9 mouse cellular contexts compared by ENCODE assay signal in genomic region chr16:46008766-46009165, GRCm38 (mm10). TPM values are rescaled to one million over a fixed set of nuclear protein-coding genes. Genes with fewer than 3 reads are reported as not detected.
DNase-seq lines count a peak whose midpoint lies in the region; ATAC-seq and TF ChIP-seq lines count a peak whose summit lies in the region.
"Had no signal": no experiment of that assay in that cellular context is flagged by ENCODE, and none has a peak within 500 bp of the region (broad histone marks: within the 10 kb centered on the region; RNA-seq: fewer than 3 reads in every experiment).

No protein-coding gene starts in this region.

- no peak for TF ChIP-seq CTCF in kidney, adult 2 months (conservative IDR thresholded peaks at IDR 0.05; ENCODE audit: insufficient read depth, insufficient read length, low read depth, low read length)

- no peak for TF ChIP-seq POLR2A in kidney, adult 2 months (IDR thresholded peaks at IDR 0.05; ENCODE audit: low read depth, low read length)

- H3K9ac ChIP-seq in limb, embryonic 12.5 days (replicated peaks): no peak overlapping the region
- peak overlapping the region; percentile 73 for H3K9ac ChIP-seq in forebrain, embryonic 14.5 days (ENCODE audit: low read length)
- H3K9ac ChIP-seq in liver, embryonic 13.5 days: no peak overlapping the region

- no peak for ATAC-seq in limb, embryonic 12.5 days (ENCODE audit: insufficient number of reproducible peaks, insufficient read depth, low FRiP score, low TSS enrichment, low read depth)
- ATAC-seq in forebrain, embryonic 14.5 days: no peak
- no peak for ATAC-seq in liver, embryonic 13.5 days (ENCODE audit: low read depth)
- no peak for ATAC-seq in megakaryocyte-erythroid progenitor cell, adult 5-6 weeks (replicated peaks; ENCODE audit: low FRiP score, low TSS enrichment, poor library complexity, severe bottlenecking)

- no peaks in the 10 kb centered on the region for H3K36me3 ChIP-seq in limb, embryonic 12.5 days
- no peaks in the 10 kb centered on the region for H3K36me3 ChIP-seq in limb, embryonic 10.5 days
- H3K36me3 ChIP-seq in forebrain, embryonic 14.5 days (ENCODE audit: control insufficient read depth, insufficient read depth, low read length): no peaks in the 10 kb centered on the region
- H3K36me3 ChIP-seq in liver, embryonic 13.5 days: no peaks in the 10 kb centered on the region
- H3K36me3 ChIP-seq in kidney, adult 2 months (ENCODE audit: control insufficient read depth, insufficient read depth, low read length): no peaks in the 10 kb centered on the region

- H3K4me2 ChIP-seq in limb, embryonic 12.5 days: peak overlapping the region; percentile 93; the same call in 1 of the 2 replicates
- peak overlapping the region; percentile 88 for H3K4me2 ChIP-seq in forebrain, embryonic 14.5 days (ENCODE audit: low read length)
- H3K4me2 ChIP-seq in liver, embryonic 13.5 days: peak overlapping the region; percentile 73

- H3K4me3 ChIP-seq in limb, embryonic 12.5 days (replicated peaks): no peak overlapping the region
- no peak overlapping the region for H3K4me3 ChIP-seq in limb, embryonic 10.5 days
- H3K4me3 ChIP-seq in forebrain, embryonic 14.5 days (ENCODE audit: low read depth, low read length): peak overlapping the region; percentile 65
- H3K4me3 ChIP-seq in liver, embryonic 13.5 days (replicated peaks): peak overlapping the region; percentile 61
- H3K4me3 ChIP-seq in kidney, adult 2 months (ENCODE audit: insufficient read depth, low read depth, low read length): no peak overlapping the region

- no peak overlapping the region for H3K27ac ChIP-seq in limb, embryonic 12.5 days
- H3K27ac ChIP-seq in limb, embryonic 10.5 days: no peak overlapping the region
- 0 out of 2 replicates have a peak overlapping the region, but pooled peaks have one; percentile 2 for H3K27ac ChIP-seq in forebrain, embryonic 14.5 days (ENCODE audit: low read depth, low read length)
- H3K27ac ChIP-seq in liver, embryonic 13.5 days: no peak overlapping the region
- no peak overlapping the region for H3K27ac ChIP-seq in kidney, adult 2 months (ENCODE audit: insufficient read depth, low read depth, low read length)
- H3K27ac ChIP-seq: kidney, postnatal 0 days had no signal

- peaks cover 12% of the 10 kb centered on the region for H3K4me1 ChIP-seq in limb, embryonic 12.5 days (replicated peaks)
- H3K4me1 ChIP-seq in limb, embryonic 10.5 days: peaks cover 9% of the 10 kb centered on the region
- H3K4me1 ChIP-seq in forebrain, embryonic 14.5 days (ENCODE audit: control insufficient read depth, insufficient read depth, low read length): peaks cover 15% of the 10 kb centered on the region
- H3K4me1 ChIP-seq in liver, embryonic 13.5 days (replicated peaks): peaks cover 14% of the 10 kb centered on the region
- H3K4me1 ChIP-seq in kidney, adult 2 months (ENCODE audit: control insufficient read depth, insufficient read depth, low read length): peaks cover 11% of the 10 kb centered on the region

- H3K9me3 ChIP-seq in limb, embryonic 12.5 days: no peaks in the 10 kb centered on the region
- H3K9me3 ChIP-seq in limb, embryonic 10.5 days (replicated peaks): no peaks in the 10 kb centered on the region
- H3K9me3 ChIP-seq in forebrain, embryonic 14.5 days (replicated peaks; ENCODE audit: control insufficient read depth, low read length): no peaks in the 10 kb centered on the region
- no peaks in the 10 kb centered on the region for H3K9me3 ChIP-seq in liver, embryonic 13.5 days (replicated peaks)

- H3K27me3 ChIP-seq in limb, embryonic 12.5 days: peaks cover 6% of the 10 kb centered on the region
- H3K27me3 ChIP-seq in limb, embryonic 10.5 days (ENCODE audit: low read depth, poor library complexity, severe bottlenecking): peaks cover 6% of the 10 kb centered on the region
- H3K27me3 ChIP-seq in forebrain, embryonic 14.5 days (replicated peaks; ENCODE audit: control insufficient read depth, insufficient read depth, low read length): no peaks in the 10 kb centered on the region
- no peaks in the 10 kb centered on the region for H3K27me3 ChIP-seq in liver, embryonic 13.5 days
- no peaks in the 10 kb centered on the region for H3K27me3 ChIP-seq in kidney, adult 2 months (replicated peaks; ENCODE audit: control insufficient read depth, insufficient read depth, low read length)

- WGBS in limb, embryonic 12.5 days: 66% methylated on average over 3 of the region's 3 CpGs
- WGBS in limb, embryonic 10.5 days: 77% methylated on average over 3 of the region's 3 CpGs
- 67% methylated on average over 3 of the region's 3 CpGs for WGBS in forebrain, embryonic 14.5 days
- WGBS in liver, embryonic 13.5 days (ENCODE audit: insufficient replicate concordance): 50% methylated on average over 3 of the region's 3 CpGs
- 80% methylated on average over 3 of the region's 3 CpGs for WGBS in kidney, adult 2 months

- no peak for DNase-seq in limb, embryonic 10.5 days (ENCODE audit: low spot score)
- DNase-seq in forebrain, embryonic 14.5 days (ENCODE audit: low spot score): no peak
- no peak for DNase-seq in liver, embryonic 13.5 days
- peak; percentile 11 to 46 for DNase-seq in thymus, adult 18-20 months
- no peak for DNase-seq in kidney, adult 2 months
- no peak for DNase-seq in ovary, postnatal 36 days (ENCODE audit: low spot score)

RNA-seq across cellular contexts. Expression of gene Plcxd2, which starts 1.3 kb away (rescaled TPM):
- polyA plus RNA-seq in limb, embryonic 12.5 days (2016; fragmentation: Nextera tagmentation; extraction: Ambion mirVana): 1.5 and 1.6 TPM in 2 replicates
- polyA plus RNA-seq in limb, embryonic 10.5 days (2016; fragmentation: Nextera tagmentation; extraction: Ambion mirVana): 0.92 and 1.1 TPM in 2 replicates
- polyA plus RNA-seq in forebrain, embryonic 14.5 days (2014; fragmentation: Nextera tagmentation; extraction: Ambion mirVana): 10.3 and 10.6 TPM in 2 replicates
- polyA plus RNA-seq in liver, embryonic 13.5 days (2015; fragmentation: Nextera tagmentation; extraction: Ambion mirVana): 2.2 and 2.7 TPM in 2 replicates
- total RNA-seq in megakaryocyte-erythroid progenitor cell, adult 5-6 weeks (2014; fragmentation: Nextera tagmentation): 0.57 TPM in 1 of 2 replicates, not detected in the other
- total RNA-seq in megakaryocyte-erythroid progenitor cell, adult 5-6 weeks (2017): 0.75 and 1.8 TPM in 2 replicates
- polyA plus RNA-seq in kidney, adult 2 months (2012; rRNA removed): 1.4 and 1.7 TPM in 2 replicates

RNA-seq across cellular contexts. Expression of gene Phldb2, which starts 55.4 kb away (rescaled TPM):
- polyA plus RNA-seq in limb, embryonic 12.5 days (2016; fragmentation: Nextera tagmentation; extraction: Ambion mirVana): 75.2 and 82.5 TPM in 2 replicates
- 38.9 and 50.2 TPM in 2 replicates for polyA plus RNA-seq in limb, embryonic 10.5 days (2016; fragmentation: Nextera tagmentation; extraction: Ambion mirVana)
- polyA plus RNA-seq in forebrain, embryonic 14.5 days (2014; fragmentation: Nextera tagmentation; extraction: Ambion mirVana): 6.5 and 7.6 TPM in 2 replicates
- polyA plus RNA-seq in liver, embryonic 13.5 days (2015; fragmentation: Nextera tagmentation; extraction: Ambion mirVana): 12.9 and 14.1 TPM in 2 replicates
- not detected in 2 replicates for total RNA-seq in megakaryocyte-erythroid progenitor cell, adult 5-6 weeks (2014; fragmentation: Nextera tagmentation)
- not detected in 2 replicates for total RNA-seq in megakaryocyte-erythroid progenitor cell, adult 5-6 weeks (2017)
- polyA plus RNA-seq in kidney, adult 2 months (2012; rRNA removed): 55.4 and 73.5 TPM in 2 replicates

Comparison
In these comparisons a context has a peak if more than half of its experiments do, and no peak if none do; other contexts are left out.
1. H3K4me3 ChIP-seq: peak in forebrain, embryonic 14.5 days (single experiment) and liver, embryonic 13.5 days (single experiment); none in limb, embryonic 12.5 days (single experiment), limb, embryonic 10.5 days (single experiment) and kidney, adult 2 months (single experiment).
2. DNase-seq: peak in thymus, adult 18-20 months (2 of 2); none in limb, embryonic 10.5 days (single experiment), forebrain, embryonic 14.5 days (single experiment), liver, embryonic 13.5 days (single experiment), kidney, adult 2 months (single experiment) and ovary, postnatal 36 days (single experiment).
3. Peak in every context shown above with its lines, with median percentiles within 50 percentile points of each other: H3K4me2 ChIP-seq.